Mouse (Mus musculus) c-Kit-positive CD71-positive TER-119-positive erythroid progenitor cells, embryonic 14.5 days (primary cell): ENCODE results near the gene Smad1.

ENCODE experiments used
- DNase-seq: peaks from one replicate; pipeline ENCODE4 v3.0.0-alpha.2; 2013; ENCODE audit warnings: low spot score

Gene Smad1

GRCm38 (mm10) chr8:79295276-79296105, 103.8 kb downstream of the Smad1 start:
- no peak for DNase-seq

GRCm38 (mm10) chr8:79294610-79295275, 104.6 kb downstream of the Smad1 start, which contains the start of gene Mmaa:
Gene Mmaa (minus strand): TSS chr8:79294937.
- peak; percentile 90 for DNase-seq

DNA sequence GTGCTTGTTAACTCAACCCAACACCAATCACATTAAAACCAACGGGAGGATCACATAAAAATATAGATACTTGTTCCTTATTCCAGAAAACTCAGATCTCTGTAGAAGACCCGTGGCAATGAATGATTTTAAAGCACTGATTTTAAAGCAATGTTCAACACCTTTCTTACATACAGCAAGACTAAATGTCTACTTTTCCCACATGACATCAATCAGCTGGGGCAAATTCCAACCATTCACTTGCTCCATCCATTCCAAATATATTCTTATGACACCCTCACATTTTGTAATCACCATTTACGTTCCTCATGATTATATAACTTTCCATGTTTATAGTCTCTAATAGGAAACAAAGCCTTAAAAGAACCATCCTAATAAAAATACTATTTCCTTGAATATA, 105.5 kb downstream of the Smad1 start:
- DNase-seq, result no peak

DNA sequence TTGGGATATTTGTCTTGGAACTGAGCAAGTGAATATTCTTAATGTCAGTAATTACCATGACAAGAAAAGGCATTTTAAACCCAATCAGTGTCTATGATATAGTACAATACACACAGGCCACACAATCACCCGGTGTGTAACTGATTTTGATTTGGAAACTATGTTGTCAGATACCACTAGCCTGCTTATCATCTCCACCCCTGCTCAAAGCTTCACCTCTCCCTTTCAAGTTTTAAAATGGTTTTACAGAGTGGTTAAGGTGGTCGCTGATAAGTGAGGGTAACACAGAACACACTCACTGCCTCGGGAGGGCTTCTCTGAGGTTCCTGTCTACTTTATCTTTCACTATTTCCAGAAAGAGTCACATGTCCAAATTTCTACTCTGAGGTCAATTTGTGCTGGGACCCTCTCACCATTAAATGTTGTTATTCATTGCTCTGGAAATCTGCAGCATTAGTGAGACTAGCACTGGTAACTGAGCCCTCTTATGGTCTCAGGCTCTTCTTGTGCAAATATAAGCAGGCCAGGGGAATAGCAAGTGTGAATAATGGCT, 106.5 kb downstream of the Smad1 start:
- DNase-seq, result no peak

DNA sequence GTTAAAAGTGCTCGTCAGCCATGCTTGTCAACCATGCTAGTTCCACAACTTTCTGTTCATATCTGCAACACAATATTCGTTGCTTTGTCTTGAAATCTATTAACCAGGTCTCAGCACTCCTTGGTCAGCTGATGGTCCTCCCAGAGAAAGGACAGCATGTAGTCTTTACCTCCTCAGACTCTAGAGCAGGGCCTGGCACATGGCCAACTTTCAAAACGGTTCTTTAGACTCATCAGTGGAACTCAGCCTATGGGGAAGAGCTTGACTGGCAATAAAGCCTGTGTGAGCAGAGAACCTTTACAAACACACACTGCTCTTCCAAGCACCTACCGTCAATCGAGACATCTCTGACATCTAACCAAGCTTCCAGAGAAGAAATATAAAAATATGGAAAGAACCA, 109.7 kb downstream of the Smad1 start:
- no peak for DNase-seq

DNA sequence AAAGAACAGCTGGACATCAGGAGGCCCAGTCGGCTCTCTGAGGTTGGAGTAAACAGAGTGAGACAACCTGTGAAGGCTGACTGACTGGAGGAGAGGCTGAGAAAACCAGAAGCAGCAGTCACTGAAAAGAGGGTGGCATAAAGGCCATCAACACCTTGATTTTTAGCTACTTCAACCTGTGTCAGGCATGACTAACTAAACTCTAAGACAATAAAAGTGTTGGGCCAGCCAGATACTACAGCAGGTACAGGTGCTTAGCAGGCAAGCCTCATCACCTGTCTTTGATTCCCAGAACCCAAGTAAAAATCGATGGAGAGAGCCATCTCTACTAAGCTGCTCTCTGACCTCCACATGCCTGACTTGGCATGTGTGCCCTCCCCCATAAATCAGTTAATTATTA, 110.6 kb downstream of the Smad1 start:
- DNase-seq, result no peak
